Mouse (Mus musculus): ENCODE data around the gene Akap7. TPM values are rescaled to one million over a fixed set of nuclear protein-coding genes. Genes with fewer than 3 reads are reported as not detected.

Gene Akap7
- total RNA-seq, 2 experiments from 2014 or later, result 52.6 to 58.2 TPM

GRCm38 (mm10) chr10:25145851-25146250 lies 161.8 kb downstream of the Akap7 start:
- intact Hi-C loops (cut with DNase I), result no loop called here
- DNase-seq (ENCODE audit: low spot score), result no peak

- no peak for DNase-seq (ENCODE audit: low spot score)
- intact Hi-C loops (cut with DNase I), result no loop called here
Observed at GRCm38 (mm10) chr10:25144787-25145761, 162.6 kb downstream of the Akap7 start.

GRCm38 (mm10) chr10:25141781-25142180 lies 165.9 kb downstream of the Akap7 start:
- DNase-seq (ENCODE audit: low spot score), result no peak

GRCm38 (mm10) chr10:25140155-25140755 lies 167.4 kb downstream of the Akap7 start:
- intact Hi-C loops (cut with DNase I), result no loop called here
- DNase-seq (ENCODE audit: low spot score), result no peak

More at GRCm38 (mm10) chr10:25141781-25142180, 165.9 kb downstream of the Akap7 start:
- intact Hi-C loops (cut with DNase I), result no loop called here

GRCm38 (mm10) chr10:25133581-25133980 lies 174.1 kb downstream of the Akap7 start:
- DNase-seq (ENCODE audit: low spot score), result no peak
- intact Hi-C loops (cut with DNase I), result no loop called here

GRCm38 (mm10) chr10:25128455-25128863 lies 179.2 kb downstream of the Akap7 start:
- intact Hi-C loops (cut with DNase I), result no loop called here
- DNase-seq (ENCODE audit: low spot score), result peak; percentile 10

- DNase-seq (ENCODE audit: low spot score), result no peak
- intact Hi-C loops (cut with DNase I), result no loop called here
Observed at GRCm38 (mm10) chr10:25126035-25126434, 181.6 kb downstream of the Akap7 start.

GRCm38 (mm10) chr10:25120871-25121554 lies 186.7 kb downstream of the Akap7 start:
- no peak for DNase-seq (ENCODE audit: low spot score)
- intact Hi-C loops (cut with DNase I), result no loop called here

Other genes with a start within 250 kb of the Akap7 start
- gene Epb41l2, start 51.9 kb upstream of the Akap7 start, total RNA-seq (2021), result 10 to 100 TPM; 53.9 to 60.5 TPM
- not detected for gene Smlr1, start 228.4 kb upstream of the Akap7 start, total RNA-seq (2021)